Mouse (Mus musculus): ENCODE measurements around the gene Nlrp4a. TPM values are rescaled to one million over a fixed set of nuclear protein-coding genes. Genes with fewer than 3 reads are reported as not detected.
"Not testable (repeated sequence)": the region's sequence is repeated elsewhere in the genome, so short reads cannot be mapped to it uniquely, and the experiment has no call there.

Nlrp4a gene
- not detected in 3 replicates for total RNA-seq (2017)

DNA sequence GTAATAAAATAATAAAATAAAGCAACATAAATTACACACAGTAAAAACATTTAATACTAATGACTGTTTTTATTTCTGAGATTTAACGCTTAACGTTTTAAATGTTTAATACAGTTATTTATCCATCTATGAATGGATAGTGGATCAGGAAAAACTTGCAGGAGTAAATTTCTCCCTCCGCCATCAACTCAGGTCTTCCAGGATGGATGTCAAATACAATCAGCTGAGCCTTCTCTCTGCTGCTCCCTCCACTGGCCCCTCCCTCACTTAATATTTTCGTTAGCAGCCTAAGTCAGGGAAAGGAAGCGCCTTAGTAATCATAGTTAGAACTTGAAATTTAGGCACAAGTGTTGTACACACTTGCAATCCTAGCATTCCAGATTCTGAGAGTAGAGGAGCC, at the start of gene Nlrp4a:
TSS of gene Nlrp4a (plus strand) at position 301 of the 400 bp plus-strand sequence.
- ATAC-seq (replicated peaks; ENCODE audit: insufficient number of reproducible peaks, low FRiP score, low TSS enrichment, poor library complexity, severe bottlenecking) = no peak

DNA sequence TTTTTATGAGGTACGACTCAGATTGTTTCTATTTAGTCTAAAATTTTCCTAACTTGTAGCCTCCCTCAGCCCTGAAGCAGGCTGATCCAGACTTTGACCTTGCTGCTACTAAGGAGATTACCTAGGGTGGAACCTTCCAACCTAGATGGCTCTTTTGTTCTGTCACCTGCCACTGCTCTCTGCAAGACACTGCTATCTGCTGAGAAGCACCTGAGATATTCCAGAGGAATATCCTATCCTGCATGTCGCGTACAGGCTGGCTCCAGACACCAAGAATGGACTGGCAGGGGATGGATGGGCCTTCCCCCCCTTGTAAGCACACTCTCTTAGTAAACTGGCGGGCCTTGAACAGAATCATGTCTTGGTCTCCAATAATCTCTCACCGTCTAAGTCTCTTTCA, 48.2 kb upstream of the Nlrp4a start:
- ATAC-seq (replicated peaks; ENCODE audit: insufficient number of reproducible peaks, low FRiP score, low TSS enrichment, poor library complexity, severe bottlenecking) = not testable (repeated sequence)

DNA sequence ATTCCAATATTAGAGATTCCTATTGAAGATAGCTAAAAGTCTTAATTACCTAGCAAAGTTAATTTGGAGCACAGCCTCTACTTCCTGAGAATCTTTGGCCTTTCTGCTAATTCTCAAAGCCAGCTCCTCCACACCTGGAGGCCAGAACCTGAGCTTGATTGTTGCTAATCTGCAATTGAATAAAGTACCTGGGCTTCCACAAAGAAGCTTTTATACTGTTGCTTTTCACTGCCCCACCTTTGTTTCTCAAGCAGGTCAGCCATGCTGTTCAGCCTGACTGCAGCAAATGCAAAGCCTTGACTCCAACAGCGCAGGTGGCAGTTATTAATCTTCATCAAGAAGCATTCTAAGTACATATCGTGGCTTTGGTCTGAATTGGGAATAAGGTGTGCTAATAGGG, 43.8 kb upstream of the Nlrp4a start:
- ATAC-seq (replicated peaks; ENCODE audit: insufficient number of reproducible peaks, low FRiP score, low TSS enrichment, poor library complexity, severe bottlenecking) = not testable (repeated sequence)

DNA sequence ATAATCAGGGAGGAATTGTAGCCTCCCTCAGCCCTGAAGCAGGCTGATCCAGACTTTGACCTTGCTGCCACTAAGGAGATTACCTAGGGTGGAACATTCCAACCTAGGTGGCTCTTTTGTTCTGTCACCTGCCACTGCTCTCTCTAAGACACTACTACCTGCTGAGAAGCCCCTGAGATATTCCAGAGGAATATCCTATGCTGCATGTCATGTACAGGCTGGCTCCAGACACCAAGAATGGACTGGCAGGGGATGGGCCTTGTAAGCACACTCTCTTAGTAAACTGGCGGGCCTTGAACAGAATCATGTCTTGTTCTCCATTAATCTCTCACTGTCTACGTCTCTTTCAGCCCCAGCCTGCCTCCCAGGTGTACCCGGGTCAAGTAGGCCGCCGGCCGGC, 43.1 kb upstream of the Nlrp4a start:
- ATAC-seq (replicated peaks; ENCODE audit: insufficient number of reproducible peaks, low FRiP score, low TSS enrichment, poor library complexity, severe bottlenecking) = not testable (repeated sequence)

DNA sequence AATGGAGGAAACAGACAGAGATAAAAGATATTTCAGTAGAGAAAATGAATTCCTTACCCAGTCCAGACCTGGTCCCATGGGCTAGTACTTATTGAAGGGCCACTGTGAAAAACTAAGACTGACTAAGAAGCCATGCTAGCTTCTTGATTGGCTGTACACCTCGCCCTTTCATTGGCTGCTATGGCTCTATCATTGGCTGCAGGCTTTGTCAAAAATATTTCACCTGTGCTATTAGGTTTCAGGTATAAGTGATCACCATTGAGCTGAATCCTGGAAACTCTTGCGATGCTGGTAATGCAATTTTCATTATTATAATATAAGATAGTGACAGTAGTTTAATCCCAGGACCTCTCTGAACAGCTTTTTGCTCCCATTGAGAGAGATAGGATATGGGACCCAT, 31.3 kb upstream of the Nlrp4a start, which contains the start of gene Nlrp9c:
TSS of gene Nlrp9c (minus strand) at position 101 of the 400 bp plus-strand sequence.
- not testable (repeated sequence) for ATAC-seq (replicated peaks; ENCODE audit: insufficient number of reproducible peaks, low FRiP score, low TSS enrichment, poor library complexity, severe bottlenecking)

DNA sequence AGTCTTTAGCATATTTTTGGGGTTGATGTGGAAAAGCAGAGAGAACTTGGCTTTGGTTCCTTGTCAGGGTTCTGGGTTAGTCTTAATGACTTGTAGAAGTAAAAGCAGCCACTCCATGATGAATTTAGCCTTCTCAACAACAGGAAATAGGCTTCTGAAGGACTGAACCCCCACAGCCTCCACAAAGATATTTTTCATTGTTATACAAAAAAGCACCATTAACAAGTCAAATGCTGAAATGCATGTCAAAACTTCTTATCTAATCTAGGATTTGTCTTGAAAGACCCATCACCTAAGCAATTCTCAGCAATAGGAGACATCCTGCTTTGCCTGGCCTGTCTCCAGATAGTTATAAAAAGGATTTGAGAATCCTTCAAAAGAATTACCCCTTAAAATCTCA, 41.8 kb downstream of the Nlrp4a start:
- ATAC-seq (replicated peaks; ENCODE audit: insufficient number of reproducible peaks, low FRiP score, low TSS enrichment, poor library complexity, severe bottlenecking) = no peak

DNA sequence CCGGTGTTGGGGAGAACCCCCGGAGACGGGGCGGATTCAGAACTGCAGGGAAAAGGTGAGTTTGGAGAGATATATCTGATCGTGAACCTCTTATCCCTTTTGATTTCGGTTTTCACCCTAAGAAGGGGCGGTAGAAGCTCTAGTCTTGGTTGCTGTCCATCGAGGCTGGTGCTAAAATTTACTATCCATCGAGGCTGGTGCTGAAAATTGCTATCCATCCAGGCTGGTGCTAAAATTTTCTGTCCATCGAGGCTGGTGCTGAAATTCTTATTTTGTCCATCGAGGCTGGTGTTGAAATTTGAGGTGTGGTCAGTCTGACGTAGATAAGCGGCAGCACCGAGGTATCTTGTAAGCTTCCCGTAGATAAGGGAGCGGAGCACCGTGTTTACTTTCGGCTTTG, 54.6 kb downstream of the Nlrp4a start:
- ATAC-seq (replicated peaks; ENCODE audit: insufficient number of reproducible peaks, low FRiP score, low TSS enrichment, poor library complexity, severe bottlenecking) = not testable (repeated sequence)

Other genes with a start within 250 kb of the Nlrp4a start
- not detected in 3 replicates for gene Vmn1r184, start 174.8 kb upstream of the Nlrp4a start, total RNA-seq (2017)
- not detected in 3 replicates for gene Cyp2a4, start 127.9 kb upstream of the Nlrp4a start, total RNA-seq (2017)
- not detected in 3 replicates for gene Nlrp9c, start 31.4 kb upstream of the Nlrp4a start, total RNA-seq (2017)
- gene Nlrp9a, start 99.9 kb downstream of the Nlrp4a start, total RNA-seq (2017) = not detected in 3 replicates
- not detected in 3 replicates for gene Vmn1r185, start 183.4 kb downstream of the Nlrp4a start, total RNA-seq (2017)

All from monocyte, adult 5-6 weeks (primary cell).